Mouse (Mus musculus) ES-E14 (cell line): Measurements from ENCODE around the gene Prpf40b.

Experiments used
- CHD2 ChIP-seq: IDR thresholded peaks from 2 replicates; pipeline ENCODE4 v1.6.1; 2014; ENCODE audit warnings: mild to moderate bottlenecking, low read depth, low read length, inconsistent platforms
- HCFC1 ChIP-seq: IDR thresholded peaks from 2 replicates; pipeline ENCODE4 v1.6.1; 2012; ENCODE audit warnings: low read length, inconsistent platforms, borderline replicate concordance; ENCODE audit not compliant: insufficient read depth
- ZC3H11A ChIP-seq: IDR thresholded peaks from 2 replicates; pipeline ENCODE4 v1.6.1; 2012; ENCODE audit warnings: low read depth, mild to moderate bottlenecking, inconsistent platforms, low read length, borderline replicate concordance
- ZNF384 ChIP-seq: IDR thresholded peaks from 2 replicates; pipeline ENCODE4 v1.6.1; 2012; ENCODE audit warnings: low read depth, low read length, inconsistent platforms

- TF ChIP-seq ZNF384 (no peak), HCFC1 (no peak), CHD2 (no peak), ZC3H11A (no peak)
Observed at GRCm38 (mm10) chr15:99331341-99331740, 36.5 kb downstream of the Prpf40b start.
